Mouse (Mus musculus) common myeloid progenitor, adult 5-6 weeks (primary cell): ENCODE measurements around the gene Ccdc40. TPM values are rescaled to one million over a fixed set of nuclear protein-coding genes. Genes with fewer than 3 reads are reported as not detected.
A peak's percentile ranks its signal among the peaks of the same experiment; 100 is the strongest.
"Not testable (repeated sequence)": the region's sequence is repeated elsewhere in the genome, so short reads cannot be mapped to it uniquely, and the experiment has no call there.

ENCODE experiments used
- ATAC-seq: replicated peaks from 2 replicates; pipeline ENCODE4 v1.8.0; 2016; ENCODE audit warnings: low read depth, mild to moderate bottlenecking, moderate TSS enrichment, inconsistent platforms; ENCODE audit not compliant: poor library complexity, severe bottlenecking
- total RNA-seq: library from RNA; stranded (forward); fragments of 200-1000, 187-1606 nt; gene quantifications from 2 replicates; pipeline ENCODE4 v1.2.3, GENCODE M21; 2017

Gene Ccdc40
- total RNA-seq, 1 experiment from 2014 or later: 24.3 TPM

DNA sequence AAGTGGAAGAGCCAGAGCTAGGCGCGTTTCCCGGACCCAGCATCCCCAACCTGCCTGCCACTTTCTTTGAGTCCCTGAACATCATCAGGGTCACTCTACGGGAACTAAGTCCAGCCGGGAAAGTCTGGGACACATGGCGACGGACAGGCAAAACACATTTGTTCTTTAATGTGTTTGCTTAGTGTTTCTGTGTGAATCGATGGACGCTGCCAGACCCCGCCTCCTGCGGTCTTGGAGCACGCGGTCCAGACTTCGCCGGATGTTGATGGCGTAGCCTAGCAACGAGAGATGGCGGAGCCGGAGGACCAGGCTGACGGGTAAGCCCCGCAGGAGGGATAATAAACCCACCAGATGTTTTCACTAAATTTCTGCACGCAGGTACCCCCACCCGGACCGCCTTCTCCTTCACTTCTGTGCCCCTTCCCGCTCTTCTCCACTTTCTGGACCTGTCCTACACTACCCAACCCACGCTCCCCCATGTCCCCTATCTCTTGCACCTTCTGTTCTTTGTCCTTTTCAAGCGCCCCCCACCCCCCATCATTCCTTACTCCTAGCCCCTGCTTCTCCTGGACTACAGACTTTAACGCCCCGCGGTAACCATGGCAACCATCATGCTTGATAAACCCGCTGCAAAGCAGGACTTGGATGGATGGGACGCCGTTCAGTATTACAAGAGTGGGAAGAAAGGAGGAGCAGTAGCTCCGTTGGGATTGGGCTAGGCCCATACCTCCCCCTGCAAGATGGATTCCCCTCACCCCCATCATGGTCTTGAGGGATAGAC lies 664 bp downstream of the Ccdc40 start:
- ATAC-seq: peak; percentile 77

DNA sequence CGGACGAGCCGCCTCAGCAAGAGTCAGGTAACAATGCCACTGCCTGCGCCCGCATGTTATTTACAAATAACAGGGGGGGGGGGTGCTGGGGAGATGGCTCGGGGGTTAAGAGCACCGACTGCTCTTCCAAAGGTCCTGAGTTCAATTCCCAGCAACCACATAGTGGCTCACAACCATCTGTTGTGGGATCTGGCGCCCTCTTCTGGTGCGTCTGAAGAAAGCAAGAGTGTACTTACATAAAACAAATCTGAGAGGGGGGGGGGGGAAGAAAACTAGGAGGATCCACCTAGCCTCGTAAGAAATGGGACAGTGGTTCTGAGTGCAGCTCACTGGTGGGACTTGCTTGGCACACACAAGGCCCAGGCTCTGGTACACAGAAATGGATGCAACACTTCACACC lies 6.4 kb downstream of the Ccdc40 start:
- ATAC-seq: no peak

DNA sequence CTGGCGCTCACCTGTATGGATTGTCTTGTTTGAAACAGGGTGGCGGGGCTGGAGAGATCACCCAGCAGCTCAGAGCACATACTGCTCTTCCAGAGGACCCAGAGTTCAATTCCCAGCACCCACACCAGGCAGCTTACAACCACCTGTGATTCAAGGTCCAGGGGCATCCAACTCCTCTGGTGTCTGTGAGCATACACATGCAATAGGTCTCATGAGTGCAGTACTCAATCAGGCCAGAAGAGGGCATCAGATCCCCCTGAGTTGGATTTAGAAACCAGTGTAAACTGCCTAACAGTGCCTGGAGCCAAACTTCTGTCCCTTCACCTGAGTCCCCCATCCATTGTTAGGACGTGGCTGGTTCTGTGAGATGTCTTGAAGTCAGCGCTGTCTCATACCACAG lies 7.2 kb downstream of the Ccdc40 start:
- ATAC-seq: peak; percentile 67

DNA sequence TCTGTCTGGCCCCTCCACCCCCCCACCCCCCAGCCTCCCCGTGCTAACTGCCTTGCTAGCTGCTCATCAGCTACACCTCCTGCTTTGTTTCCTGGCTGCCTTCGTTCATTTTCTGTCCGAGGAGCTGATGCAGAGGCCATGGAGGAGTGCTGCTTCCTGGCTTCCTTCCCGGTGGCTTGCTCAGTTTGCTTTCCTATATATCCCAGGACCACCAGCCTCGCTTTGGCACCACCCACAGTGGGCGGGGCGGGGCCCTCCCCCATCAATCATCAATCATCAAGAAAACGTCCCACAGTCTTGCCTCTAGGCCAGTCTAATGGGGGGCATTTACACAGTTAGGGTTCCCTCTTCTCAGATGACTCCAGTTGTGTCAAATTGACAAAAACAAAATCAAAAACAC lies 8.0 kb downstream of the Ccdc40 start:
- no peak for ATAC-seq

DNA sequence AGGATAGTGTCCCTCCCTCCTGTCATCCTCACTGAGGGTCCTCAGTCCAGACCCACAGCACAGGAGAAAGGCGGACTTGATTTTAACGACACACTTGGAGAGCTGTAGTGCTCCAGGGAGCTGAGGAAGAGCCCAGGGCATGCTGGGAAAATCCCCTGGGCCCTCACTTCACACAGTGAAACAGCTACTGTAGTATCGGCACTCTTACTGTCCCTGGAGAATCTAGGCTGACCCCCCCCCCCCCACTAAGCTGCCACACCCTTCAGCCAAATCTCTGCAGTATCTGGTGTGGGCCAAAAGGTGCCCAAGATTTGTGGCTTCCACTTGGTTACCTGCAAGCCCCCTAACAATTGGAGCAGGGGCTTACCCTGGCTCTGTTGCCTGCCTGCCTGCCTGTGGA lies 8.6 kb downstream of the Ccdc40 start:
- no peak for ATAC-seq

DNA sequence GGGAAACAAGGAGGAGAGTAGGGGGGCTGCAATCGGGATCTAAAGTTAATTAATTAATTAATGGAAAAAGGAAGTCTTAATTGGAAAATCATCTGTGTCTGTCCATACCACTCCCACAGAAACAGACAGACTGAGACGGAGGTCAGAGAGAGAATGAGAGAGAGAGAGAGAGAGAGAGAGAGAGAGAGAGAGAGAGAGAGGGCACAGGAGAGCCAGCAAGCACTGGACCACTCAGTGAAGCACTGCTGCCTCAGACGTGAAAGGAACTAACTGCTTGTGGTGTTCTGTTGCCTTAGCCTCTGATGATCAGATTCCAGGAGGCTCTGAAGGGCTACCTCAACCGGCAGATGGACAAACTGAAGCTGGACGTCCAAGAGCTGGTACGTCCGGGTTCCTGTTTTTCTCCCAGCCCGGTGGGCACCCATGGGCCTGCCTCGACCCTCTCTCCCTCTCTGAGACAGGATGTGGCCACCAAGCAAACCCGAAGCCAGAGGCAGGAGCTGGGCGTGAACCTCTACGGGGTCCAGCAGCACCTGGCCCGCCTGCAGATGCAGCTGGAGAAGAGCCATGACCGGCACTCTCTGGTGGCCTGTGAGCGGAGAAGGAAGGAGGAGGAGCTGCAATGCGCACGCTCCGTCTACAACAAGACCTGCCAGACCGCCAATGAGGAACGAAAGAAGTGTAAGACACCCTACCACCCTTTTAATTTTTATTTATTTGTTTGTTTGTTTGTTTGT lies 9.4 kb downstream of the Ccdc40 start:
- peak; percentile 68 for ATAC-seq

DNA sequence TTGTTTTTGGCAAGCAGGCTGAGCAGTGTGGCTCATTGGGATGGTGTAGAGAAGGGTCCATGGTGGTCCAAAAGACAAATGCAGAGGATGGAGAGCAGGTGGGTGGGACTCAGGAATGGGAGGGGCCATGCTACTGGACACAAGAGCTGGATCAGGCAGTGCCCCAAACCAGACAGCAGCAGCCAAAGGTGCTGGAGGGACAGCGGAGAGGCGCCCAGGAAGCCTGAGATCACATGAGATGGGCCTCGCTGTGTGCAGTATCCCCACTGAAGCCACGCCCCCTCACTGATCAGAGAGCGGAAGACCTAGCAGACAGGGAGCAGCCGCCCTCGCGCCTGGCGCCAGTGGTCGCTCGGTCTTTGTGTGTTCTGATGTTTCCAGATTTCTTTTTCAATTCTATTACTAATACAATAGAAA lies 9.9 kb downstream of the Ccdc40 start:
- ATAC-seq: peak; percentile 68

DNA sequence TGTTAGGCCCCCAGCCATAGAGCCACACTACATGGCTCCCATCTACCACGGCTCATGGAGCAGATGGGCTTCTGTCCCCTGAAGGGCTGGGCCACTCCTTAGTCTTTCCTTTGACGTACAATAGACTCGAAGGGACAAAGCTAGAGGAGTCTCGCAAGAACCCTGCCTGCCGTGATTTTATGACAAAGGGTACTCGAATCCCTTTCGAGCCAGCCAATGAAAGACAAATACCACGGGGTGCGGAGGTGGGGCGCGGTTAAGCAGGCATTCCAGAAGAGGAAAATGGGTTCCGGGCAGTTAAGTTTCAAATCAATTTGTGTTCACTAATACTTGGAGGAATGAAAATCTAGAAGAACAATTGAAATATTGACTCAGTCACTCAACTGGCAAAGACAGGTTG lies 11.1 kb downstream of the Ccdc40 start:
- ATAC-seq: no peak

DNA sequence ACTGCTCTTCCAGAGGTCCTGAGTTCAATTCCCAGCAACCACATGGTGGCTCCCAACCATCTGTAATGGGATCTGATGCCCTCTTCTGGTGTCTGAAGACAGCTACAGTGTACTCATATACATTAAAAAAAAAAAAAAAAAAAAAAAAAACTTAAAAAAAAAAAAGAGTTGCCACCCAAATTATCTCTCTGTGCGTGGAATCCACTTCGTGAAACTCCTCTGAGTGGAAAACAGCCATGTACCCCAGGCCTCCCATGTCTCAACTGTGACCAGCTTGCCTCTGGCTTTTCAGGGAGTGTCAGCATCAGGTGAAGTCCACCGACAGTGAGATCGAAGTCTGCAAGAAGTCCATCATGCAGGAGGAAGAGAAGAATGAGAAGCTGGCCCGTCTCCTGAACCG lies 17.2 kb downstream of the Ccdc40 start:
- ATAC-seq: not testable (repeated sequence)

DNA sequence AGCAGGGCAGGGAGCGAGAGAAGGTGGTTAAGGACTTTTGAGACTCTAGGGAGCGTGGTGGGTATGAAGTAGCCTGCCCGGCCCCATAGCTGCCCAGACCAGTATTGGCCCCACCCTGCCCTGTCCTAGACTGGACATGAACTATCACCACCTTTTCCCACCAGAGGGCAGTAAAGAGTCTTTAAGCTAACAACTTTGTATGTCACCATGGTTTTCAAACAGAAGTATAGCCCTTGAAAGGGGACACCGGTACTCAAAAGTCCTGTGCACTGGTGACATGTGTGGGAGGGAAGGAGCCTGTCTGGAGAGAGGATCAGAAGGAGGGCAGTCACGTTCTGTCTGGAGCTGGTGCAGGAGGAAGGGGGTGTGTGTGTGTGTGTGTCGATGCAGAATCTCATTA lies 20.6 kb downstream of the Ccdc40 start:
- ATAC-seq: peak; percentile 68

DNA sequence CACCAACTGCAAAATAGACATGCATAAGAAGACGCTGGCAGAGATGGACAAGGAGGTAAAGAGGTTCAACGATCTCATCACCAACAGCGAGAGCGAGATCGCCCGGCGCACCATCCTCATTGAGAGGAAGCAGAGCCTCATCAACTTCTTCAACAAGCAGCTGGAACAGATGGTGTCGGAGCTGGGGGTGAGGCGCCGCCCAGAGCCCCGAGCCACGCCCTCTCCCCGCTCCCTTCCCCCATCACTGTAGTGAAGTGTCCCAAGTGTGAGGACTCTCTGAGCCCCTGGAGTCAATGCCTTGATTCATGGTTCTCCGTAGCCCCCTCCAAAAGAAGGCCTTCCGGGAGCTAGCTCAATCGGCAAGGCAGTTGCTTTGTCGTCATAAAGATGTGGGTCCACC lies 22.6 kb downstream of the Ccdc40 start:
- ATAC-seq: no peak

DNA sequence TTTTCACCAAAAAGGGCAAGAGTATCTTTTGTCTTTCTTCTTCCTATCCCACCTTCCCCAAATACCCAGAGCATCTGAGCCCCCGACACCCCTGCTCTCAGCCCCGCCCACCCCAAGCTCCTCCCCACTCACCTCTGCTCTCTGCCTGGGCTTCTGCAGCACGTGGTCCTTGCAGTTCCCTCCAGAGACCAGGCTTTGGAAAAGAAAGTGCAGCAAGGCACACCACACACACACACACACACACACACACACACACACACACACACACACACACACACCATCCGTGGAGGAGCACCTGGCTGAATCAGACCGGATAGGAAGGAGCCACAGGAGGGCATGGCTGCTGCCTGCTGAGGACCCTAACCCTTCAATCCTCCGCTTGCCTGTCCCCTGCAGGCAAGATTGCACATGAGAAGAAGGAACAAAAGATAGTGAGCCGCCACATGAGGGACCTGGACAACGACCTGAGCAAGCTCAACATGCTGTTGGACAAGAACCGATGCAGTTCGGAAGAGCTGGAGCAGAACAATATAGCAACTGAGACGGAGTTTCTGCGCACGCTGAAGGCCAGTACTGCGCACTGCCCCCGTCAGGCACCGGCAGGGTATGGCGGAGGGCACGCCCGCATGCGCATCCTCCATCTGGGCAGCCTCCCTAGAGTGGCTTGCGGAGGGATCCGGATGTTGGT lies 24.6 kb downstream of the Ccdc40 start:
- peak; percentile 85 for ATAC-seq

DNA sequence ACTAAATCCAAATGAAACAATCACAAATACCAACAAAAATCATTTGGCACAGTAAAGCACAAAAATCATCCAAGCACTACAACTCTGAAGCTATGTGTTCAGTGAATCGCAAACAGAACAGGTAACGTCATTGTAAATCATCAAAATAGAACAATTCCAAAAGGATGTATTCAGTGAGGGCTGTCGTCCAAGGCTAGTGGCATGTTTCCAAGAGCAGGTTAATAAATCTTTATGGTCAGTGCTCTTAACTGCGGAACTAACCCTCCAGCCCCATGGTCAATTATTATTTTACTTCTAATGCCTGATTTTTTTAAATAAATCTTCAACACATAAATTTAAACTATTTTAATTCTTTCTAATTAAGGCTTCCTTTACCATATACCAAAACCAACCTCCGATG lies 28.2 kb downstream of the Ccdc40 start:
- ATAC-seq: not testable (repeated sequence)

DNA sequence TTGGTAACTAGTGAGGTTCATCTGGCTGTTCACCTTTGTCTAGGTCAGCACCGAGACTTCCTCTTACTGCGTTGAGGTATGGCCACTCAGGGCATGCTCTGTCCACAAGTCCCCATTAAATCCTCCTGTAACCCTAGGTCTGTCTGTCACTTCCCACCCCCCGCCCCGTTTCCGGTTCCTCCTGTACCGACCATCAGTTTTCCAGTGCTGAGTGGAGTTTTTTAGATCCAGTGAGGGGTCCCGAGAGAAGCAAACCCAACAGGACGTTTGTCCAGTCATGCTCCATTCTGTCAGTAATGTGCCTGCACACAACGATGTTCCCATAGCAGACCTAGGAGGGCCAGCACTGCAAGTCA lies 29.8 kb downstream of the Ccdc40 start:
- ATAC-seq: no peak

DNA sequence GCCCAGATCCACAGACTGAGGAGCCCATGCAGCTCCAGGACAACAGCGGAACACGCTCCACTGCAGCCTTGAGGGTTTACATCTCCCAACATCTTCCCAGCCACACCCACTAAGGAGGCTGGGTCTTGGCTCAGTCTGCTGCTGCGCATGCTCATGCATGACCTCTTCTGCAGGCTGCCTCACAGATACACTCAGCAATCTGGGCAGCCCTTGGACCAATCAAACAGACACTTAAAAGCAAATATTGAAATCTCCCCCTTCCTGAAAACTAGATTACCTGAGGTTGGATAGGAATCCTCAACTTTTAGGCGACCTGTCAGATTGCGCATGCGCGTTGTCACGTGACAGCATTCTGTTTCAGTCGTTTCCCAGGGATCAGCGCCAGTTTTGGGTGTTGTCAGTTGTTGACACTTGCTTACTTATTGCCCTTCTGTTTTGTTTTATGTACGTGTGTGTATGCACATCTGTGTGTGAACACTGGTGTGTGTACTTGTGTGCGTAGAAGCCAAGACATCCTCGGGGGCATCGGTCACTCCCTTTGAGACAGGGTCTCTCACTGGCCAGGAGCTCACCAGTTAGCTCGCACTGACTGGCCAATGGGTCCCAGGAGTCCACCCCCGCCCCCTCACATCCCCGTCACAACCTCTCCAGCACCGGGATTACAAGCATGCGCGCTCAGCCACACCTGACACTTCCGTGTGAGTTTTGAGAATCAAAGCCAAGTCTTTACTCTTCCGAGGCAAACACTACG lies 30.4 kb downstream of the Ccdc40 start:
- peak; percentile 70 for ATAC-seq

DNA sequence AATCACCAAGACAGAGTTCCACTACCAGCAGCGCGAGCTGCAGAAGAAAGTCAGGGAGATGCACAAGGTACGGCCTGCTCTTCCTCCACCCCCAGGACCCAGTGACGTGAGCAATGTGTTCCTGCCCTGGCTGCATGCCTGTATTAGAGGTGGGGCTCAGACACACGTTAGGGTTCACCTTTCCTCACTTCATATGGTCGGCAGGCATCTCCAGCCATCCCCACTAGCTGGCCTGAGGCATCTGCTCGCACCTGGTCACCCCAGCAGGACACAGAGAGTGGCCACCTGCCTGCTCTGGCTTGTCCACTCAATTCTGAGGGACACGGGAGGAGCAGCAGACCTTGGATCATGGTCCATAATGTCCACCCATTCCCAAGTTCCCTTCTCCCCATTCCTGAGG lies 31.6 kb downstream of the Ccdc40 start:
- no peak for ATAC-seq

DNA sequence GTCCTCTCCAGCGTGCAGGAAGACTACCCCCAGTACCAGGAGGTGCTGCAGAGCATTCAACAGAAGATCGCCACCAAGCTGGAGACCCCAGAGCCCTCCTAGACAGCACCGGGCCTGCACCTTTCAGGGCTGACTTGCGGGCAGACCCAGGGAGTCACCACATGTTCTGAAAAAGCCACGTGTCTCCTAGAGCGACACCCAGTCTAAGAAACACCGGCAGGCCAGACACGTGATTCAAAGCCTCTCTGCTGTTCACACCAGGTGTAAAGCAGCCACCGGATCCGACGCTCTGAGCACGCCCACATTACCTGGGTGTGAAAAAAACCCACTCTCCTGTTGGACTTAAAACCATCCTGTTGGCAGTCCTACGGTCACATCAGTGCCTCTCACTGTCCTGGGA lies 36.0 kb downstream of the Ccdc40 start:
- ATAC-seq: no peak

DNA sequence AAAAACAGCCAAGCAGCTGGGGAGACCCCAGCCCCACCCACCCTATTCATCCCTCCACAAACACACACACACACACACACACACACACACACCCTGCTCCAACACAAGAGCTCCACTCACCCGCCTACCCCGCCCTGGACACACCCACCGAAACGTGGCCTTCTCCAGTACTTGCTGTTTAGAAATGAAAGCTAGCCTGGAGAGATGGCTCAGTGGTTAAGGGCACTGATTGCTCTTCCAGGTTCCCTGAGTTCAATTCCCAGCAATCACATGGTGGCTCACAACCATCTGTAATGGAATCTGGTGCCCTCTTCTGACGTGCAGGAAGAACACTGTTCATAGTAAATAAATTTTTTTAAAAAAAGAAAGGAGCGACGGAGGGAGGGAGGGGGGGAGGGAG lies 37.4 kb downstream of the Ccdc40 start:
- ATAC-seq: no peak

DNA sequence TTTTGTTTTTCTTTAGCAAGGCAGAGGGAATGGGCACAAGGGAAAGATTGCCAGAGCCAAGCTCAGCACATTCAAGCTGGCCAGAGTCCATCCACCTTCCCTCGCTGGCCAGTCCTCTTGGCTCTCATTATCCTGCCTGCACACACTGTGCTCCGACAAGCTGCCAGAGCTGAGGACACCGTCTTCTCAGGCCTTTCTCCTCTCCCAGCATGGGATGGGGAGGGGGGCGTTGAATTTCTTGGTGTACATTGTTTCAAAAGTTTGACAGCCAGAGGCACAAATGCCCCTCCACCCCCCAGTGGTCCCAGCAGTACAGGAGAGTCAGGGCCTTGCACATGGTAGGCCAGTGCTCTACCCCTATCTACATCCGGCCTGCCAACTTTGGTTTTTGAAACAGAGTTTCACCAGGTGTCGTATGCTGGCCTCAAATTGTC lies 38.9 kb downstream of the Ccdc40 start:
- no peak for ATAC-seq

DNA sequence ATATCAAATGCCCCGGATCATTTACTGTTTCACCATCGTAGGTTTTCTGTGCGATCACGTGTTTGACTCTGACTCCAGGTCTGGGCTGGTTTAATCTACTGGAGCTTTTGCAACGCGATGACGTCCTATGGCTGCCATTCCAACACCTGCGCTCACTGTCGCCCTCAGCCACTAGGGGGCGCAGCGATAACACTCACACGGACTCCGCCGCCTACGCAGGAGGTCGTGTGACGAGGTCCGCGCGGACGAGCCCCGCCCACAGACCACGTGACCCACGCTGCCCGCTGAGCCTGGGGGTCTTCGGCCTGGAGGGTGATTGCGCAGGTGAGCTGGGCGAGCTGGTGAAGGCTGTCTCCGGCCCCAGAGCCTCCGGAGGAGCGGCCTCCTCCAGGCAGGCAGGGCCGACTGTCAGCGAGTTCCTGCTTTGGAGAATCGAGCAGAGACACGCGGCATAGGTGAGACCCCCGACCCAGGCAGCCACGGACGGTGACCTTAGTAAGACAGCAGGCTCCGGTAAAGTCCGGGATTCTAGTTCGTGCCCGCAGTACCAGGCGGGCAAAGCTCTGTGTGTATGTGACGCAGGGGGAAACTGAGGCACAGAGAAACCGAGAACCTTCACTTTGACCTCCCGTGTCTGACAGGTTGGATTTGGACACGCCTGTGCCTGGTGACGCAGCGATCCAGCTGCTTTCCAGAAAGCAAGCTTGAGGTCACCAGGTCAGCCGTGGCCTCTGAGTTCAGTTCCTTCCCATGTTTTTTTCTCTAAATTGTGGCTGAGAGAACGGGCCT lies 39.6 kb downstream of the Ccdc40 start, which contains the start of gene Gaa:
Gene Gaa (plus strand): TSS at position 120 of the 789 bp plus-strand sequence.
- ATAC-seq: peak; percentile 97
